Mouse (Mus musculus) limb, embryonic 12.5 days (tissue): ENCODE results near the gene Znrf4. TPM values are rescaled to one million over a fixed set of nuclear protein-coding genes. Genes with fewer than 3 reads are reported as not detected.

Experiments used
- ATAC-seq: fragments of 200-750 bp; cut with Nextera tagmentation; 2 replicates; pipeline ENCODE4 v1.8.0; 2017; ENCODE audit warnings: low read depth, moderate TSS enrichment; ENCODE audit not compliant: insufficient number of reproducible peaks, insufficient read depth, low FRiP score, low TSS enrichment
- H3K27ac ChIP-seq: fragments of 300-500 bp; sonication (generic); 2 replicates; pipeline ENCODE4 v1.5.1; 2016; ENCODE audit warnings: mild to moderate bottlenecking, moderate library complexity
- H3K27me3 ChIP-seq: fragments of 300-500 bp; sonication (generic); 2 replicates; pipeline ENCODE4 v1.6.1; 2016; ENCODE audit warnings: mild to moderate bottlenecking, moderate library complexity
- H3K36me3 ChIP-seq: fragments of 300-500 bp; sonication (generic); 2 replicates; pipeline ENCODE4 v1.6.1; 2016; ENCODE audit warnings: mild to moderate bottlenecking, moderate library complexity
- H3K4me1 ChIP-seq: fragments of 300-500 bp; sonication (generic); replicated peaks from 2 replicates; pipeline ENCODE4 v1.6.1; 2016
- H3K4me2 ChIP-seq: fragments of 300-500 bp; sonication (generic); 2 replicates; pipeline ENCODE4 v1.6.1; 2016; ENCODE audit warnings: mild to moderate bottlenecking, moderate library complexity
- H3K4me3 ChIP-seq: fragments of 300-500 bp; sonication (generic); replicated peaks from 2 replicates; pipeline ENCODE4 v1.5.1; 2016; ENCODE audit warnings: mild to moderate bottlenecking
- H3K9ac ChIP-seq: fragments of 300-500 bp; sonication (generic); replicated peaks from 2 replicates; pipeline ENCODE4 v1.6.1; 2016; ENCODE audit warnings: mild to moderate bottlenecking, moderate library complexity
- H3K9me3 ChIP-seq: fragments of 300-500 bp; sonication (generic); 2 replicates; pipeline ENCODE4 v1.6.1; 2016; ENCODE audit warnings: mild to moderate bottlenecking, moderate library complexity
- WGBS: fragments of 180-500 bp; shearing (Covaris S2); methylation state at CpG from one replicate; pipeline ENCODE4 v1.1.7; 2016; 5-methylcytosine and 5-hydroxymethylcytosine counted together
- polyA plus RNA-seq: library from polyadenylated mRNA; unstranded; fragments of >200 nt; fragmentation: Nextera tagmentation; extraction: Ambion mirVana; gene quantifications from 2 replicates; pipeline ENCODE4 v1.2.1, GENCODE M21; 2016

Znrf4 gene
- polyA plus RNA-seq, 1 experiment from 2014 or later: not detected

- no peaks in the 10 kb centered on the region for H3K4me1 ChIP-seq
- no peak overlapping the region for H3K4me2 ChIP-seq
- no peaks in the 10 kb centered on the region for H3K9me3 ChIP-seq
- H3K36me3 ChIP-seq: no peaks in the 10 kb centered on the region
- 82% methylated on average over 4 of the region's 4 CpGs for WGBS
- H3K9ac ChIP-seq: no peak overlapping the region
- H3K27ac ChIP-seq: no peak overlapping the region
- no peak overlapping the region for H3K4me3 ChIP-seq
- no peaks in the 10 kb centered on the region; the same call in 1 of the 2 replicates for H3K27me3 ChIP-seq
- no peak for ATAC-seq
Measured at GRCm38 (mm10) chr17:56524943-56525342, 12.7 kb upstream of the Znrf4 start.

GRCm38 (mm10) chr17:56522744-56523143 lies 10.5 kb upstream of the Znrf4 start:
- Histone ChIP-seq H3K4me2 (no peak overlapping the region), H3K9me3 (no peaks in the 10 kb centered on the region), H3K36me3 (no peaks in the 10 kb centered on the region), H3K9ac (no peak overlapping the region), H3K4me1 (no peaks in the 10 kb centered on the region), H3K27ac (no peak overlapping the region), H3K27me3 (no peaks in the 10 kb centered on the region; the same call in 1 of the 2 replicates), H3K4me3 (no peak overlapping the region)
- WGBS: 64% methylated on average over 1 of the region's 1 CpGs
- no peak for ATAC-seq

DNA sequence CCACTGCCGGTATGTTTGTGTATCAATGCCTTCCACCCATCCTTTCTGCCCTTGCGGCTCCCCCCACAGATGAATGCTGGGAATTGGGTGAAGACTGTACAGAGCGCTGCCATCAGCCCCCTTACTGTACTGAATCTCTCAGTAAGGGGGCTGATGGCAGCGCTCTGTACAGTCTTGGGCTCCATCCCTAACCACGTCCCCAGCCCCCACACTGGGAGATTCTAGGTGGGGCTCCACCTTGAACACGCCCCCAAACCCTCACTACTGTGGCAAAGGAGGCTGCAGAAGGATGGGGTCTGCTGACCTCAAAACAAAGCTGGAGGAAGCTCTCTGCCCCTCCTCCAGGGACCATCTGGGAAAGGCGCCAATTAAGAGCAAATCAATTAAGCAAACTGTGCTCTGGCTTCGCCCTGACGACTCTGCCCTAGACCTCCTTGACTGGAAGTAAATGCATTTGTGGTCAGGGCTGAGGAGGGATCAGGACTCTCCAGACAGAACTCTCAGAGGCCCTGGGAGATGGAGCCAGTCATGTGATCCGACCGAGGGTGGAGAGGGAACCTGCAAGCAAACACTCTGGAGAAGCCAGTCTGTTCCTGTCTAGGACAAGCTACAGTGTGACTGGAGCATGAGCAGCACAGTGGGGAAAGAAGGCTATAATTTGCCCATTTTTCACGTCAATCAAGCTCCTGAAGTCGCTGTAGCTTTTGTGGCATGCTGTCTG lies 3.6 kb upstream of the Znrf4 start:
- Histone ChIP-seq H3K4me1 (peaks cover 18% of the 10 kb centered on the region), H3K27ac (no peak overlapping the region), H3K4me2 (peak overlapping the region; percentile 33), H3K9me3 (peaks cover 14% of the 10 kb centered on the region; the same call in 1 of the 2 replicates), H3K36me3 (no peaks in the 10 kb centered on the region), H3K27me3 (peaks cover 52% of the 10 kb centered on the region), H3K9ac (no peak overlapping the region), H3K4me3 (no peak overlapping the region)
- 13% methylated on average over 13 of the region's 13 CpGs for WGBS
- 0 out of 2 replicates have a peak, but pooled peaks have one; percentile 27 for ATAC-seq

- Histone ChIP-seq H3K4me1 (peaks cover 23% of the 10 kb centered on the region), H3K27me3 (peaks cover 62% of the 10 kb centered on the region), H3K36me3 (no peaks in the 10 kb centered on the region), H3K27ac (no peak overlapping the region), H3K9me3 (peaks cover 14% of the 10 kb centered on the region; the same call in 1 of the 2 replicates), H3K9ac (no peak overlapping the region), H3K4me2 (no peak overlapping the region), H3K4me3 (no peak overlapping the region)
- no peak for ATAC-seq
- WGBS: 48% methylated on average over 12 of the region's 12 CpGs
Measured at GRCm38 (mm10) chr17:56514916-56515315, 2.7 kb upstream of the Znrf4 start.

DNA sequence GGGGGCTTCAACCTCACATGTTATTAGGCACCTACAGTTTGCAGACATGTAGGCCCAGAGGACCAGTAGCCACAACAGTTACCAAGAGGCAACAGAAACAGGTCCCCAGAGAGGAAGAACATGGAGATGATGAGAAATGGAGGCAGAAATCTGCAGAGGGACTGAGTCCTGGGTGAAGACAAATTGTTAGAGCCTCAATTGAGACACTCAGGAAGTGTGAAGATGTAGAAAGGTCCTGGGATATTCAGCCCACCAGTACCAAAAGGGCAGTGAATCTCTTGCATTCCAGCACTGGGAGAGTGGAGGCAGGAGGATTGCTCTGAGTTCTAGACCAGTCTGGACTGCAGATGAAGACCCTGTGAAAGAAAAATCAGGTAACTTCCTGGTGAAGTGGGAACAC lies 2.1 kb upstream of the Znrf4 start:
- no peaks in the 10 kb centered on the region for H3K36me3 ChIP-seq
- no peak overlapping the region for H3K4me3 ChIP-seq
- H3K27me3 ChIP-seq: peaks cover 68% of the 10 kb centered on the region
- H3K9me3 ChIP-seq: peaks cover 14% of the 10 kb centered on the region; the same call in 1 of the 2 replicates
- H3K4me1 ChIP-seq: peaks cover 25% of the 10 kb centered on the region
- no peak overlapping the region for H3K9ac ChIP-seq
- no peak overlapping the region for H3K4me2 ChIP-seq
- no peak overlapping the region for H3K27ac ChIP-seq
- ATAC-seq: no peak

- peaks cover 36% of the 10 kb centered on the region for H3K4me1 ChIP-seq
- H3K9ac ChIP-seq: no peak overlapping the region
Measured at GRCm38 (mm10) chr17:56511707-56512090, 532 bp downstream of the Znrf4 start.

DNA sequence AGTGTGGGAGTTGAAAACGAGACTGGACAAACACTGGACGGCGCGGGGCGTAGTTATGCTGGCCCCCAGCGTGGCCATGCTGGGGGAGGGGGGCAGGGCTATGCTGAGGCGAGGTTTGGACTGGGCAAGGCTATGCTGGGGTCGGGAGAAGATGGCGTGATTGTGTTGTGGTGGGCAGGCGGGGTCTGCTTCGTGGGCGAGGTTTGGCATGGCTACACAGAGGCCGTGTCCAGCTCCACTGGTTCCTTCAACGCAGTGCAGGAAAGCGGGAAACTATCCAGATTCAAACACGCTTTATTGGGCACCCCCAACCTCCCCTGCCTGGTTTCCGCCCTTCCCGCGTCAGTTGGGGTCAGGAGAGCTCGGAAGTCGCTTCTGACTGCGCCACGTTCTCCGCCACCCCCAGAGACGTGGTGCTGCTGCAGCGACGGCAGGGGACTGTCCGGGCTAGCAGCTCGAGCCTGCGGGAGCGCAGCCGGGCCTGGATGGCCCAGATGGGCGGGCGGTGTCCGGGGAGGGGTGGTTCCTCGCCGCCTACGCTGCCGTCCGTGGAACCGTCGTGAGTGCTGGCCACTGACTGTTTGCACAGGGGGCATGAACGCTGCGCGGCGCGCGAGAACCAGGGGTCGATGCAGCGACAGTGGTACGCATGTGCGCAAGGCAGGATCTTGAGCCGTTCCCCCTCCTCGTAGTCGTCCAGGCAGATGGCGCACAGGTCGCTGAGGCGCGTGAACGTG lies 1.1 kb downstream of the Znrf4 start:
- no peak for ATAC-seq
- no peak overlapping the region for H3K27ac ChIP-seq
- peaks cover 78% of the 10 kb centered on the region for H3K27me3 ChIP-seq

More at GRCm38 (mm10) chr17:56511707-56512090, 532 bp downstream of the Znrf4 start:
- peak overlapping the region; percentile 30 for H3K4me3 ChIP-seq
- ATAC-seq: no peak
- peaks cover 80% of the 10 kb centered on the region for H3K27me3 ChIP-seq
- H3K27ac ChIP-seq: no peak overlapping the region
- H3K9me3 ChIP-seq: peaks cover 14% of the 10 kb centered on the region; the same call in 1 of the 2 replicates
- 26% methylated on average over 29 of the region's 29 CpGs for WGBS
- H3K4me2 ChIP-seq: peak overlapping the region; percentile 47
- H3K36me3 ChIP-seq: no peaks in the 10 kb centered on the region

DNA sequence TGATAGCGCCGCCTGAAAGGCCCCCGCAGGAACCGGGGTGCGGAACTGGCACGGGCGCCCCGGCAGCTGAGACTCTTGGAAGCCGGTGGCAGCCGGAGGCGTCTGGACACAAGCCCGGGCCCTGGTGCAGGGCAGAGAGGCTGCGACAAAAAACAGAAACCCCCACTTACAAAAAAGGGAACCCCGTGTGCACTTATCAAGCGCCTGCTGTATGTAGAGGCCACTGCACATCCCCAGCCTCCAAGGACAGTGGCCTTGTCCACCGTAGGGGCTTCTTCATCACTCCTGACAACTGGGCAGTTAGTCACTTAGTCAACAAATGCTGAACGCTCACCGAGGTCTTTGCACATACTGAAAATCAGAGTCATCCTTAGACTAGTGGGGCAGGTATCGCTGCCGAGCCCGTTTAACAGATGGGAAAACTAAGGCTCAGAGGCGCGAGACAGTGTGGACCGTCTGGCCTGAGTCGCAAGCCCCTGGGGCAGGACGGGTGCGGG lies 1.7 kb downstream of the Znrf4 start:
- H3K36me3 ChIP-seq: no peaks in the 10 kb centered on the region
- H3K27me3 ChIP-seq: peaks cover 72% of the 10 kb centered on the region
- 29% methylated on average over 27 of the region's 27 CpGs for WGBS
- 0 out of 2 replicates have a peak overlapping the region, but pooled peaks have one; percentile 9 for H3K4me2 ChIP-seq
- H3K4me1 ChIP-seq: peaks cover 31% of the 10 kb centered on the region
- peak overlapping the region; percentile 30 for H3K4me3 ChIP-seq
- H3K27ac ChIP-seq: no peak overlapping the region
- H3K9me3 ChIP-seq: peaks cover 14% of the 10 kb centered on the region; the same call in 1 of the 2 replicates
- no peak for ATAC-seq
- H3K9ac ChIP-seq: no peak overlapping the region

More for the DNA sequence above, 1.1 kb downstream of the Znrf4 start:
- peaks cover 14% of the 10 kb centered on the region; the same call in 1 of the 2 replicates for H3K9me3 ChIP-seq
- peaks cover 36% of the 10 kb centered on the region for H3K4me1 ChIP-seq
- H3K4me3 ChIP-seq: peak overlapping the region; percentile 30
- no peaks in the 10 kb centered on the region for H3K36me3 ChIP-seq
- H3K4me2 ChIP-seq: peak overlapping the region; percentile 47
- WGBS: 8% methylated on average over 60 of the region's 60 CpGs
- peak overlapping the region; percentile 24; the same call in 1 of the 2 replicates for H3K9ac ChIP-seq

DNA sequence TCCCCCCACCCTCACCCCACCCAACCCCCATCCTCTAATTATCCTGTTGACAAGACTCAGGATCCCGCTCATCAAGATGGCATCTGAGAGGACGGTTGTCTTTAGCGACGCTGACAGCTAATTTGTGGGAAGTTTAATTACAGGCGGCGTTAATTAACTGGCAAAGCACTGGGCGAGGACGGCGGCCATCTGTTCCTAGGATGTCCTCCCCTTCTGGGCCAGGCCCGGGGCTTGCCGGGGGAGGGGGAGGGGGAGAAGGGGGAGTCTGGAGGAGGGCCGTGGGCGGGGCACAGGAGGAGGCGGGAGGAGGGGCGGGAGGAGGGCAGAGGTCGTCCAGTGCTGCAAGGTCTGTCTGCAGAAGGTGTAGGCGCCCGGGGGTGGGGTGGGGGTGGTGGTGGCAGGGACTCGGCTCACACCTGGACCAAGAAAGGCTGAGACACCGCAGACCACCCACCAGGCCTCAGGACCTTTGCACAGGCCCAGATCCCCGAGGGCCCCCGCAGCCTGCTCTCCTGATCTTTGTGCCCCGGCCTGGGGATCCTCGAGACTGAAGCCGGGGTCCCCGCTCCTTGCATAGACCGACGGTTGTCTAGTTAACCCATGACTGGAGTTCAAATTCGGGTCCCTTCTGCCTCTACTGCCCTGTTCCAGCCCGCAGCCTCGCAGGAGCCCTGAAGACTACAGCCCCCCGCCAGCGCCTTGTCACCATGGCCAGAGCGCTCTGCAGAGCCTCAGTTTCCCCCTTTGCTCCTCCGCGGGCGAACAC lies 2.3 kb downstream of the Znrf4 start:
- Histone ChIP-seq H3K4me2 (peak overlapping the region; percentile 9; the same call in 1 of the 2 replicates), H3K4me3 (no peak overlapping the region), H3K36me3 (no peaks in the 10 kb centered on the region), H3K27ac (no peak overlapping the region), H3K27me3 (peaks cover 66% of the 10 kb centered on the region), H3K9me3 (peaks cover 16% of the 10 kb centered on the region; the same call in 1 of the 2 replicates), H3K4me1 (peaks cover 27% of the 10 kb centered on the region), H3K9ac (no peak overlapping the region)
- no peak for ATAC-seq
- 5% methylated on average over 33 of the region's 37 CpGs for WGBS

DNA sequence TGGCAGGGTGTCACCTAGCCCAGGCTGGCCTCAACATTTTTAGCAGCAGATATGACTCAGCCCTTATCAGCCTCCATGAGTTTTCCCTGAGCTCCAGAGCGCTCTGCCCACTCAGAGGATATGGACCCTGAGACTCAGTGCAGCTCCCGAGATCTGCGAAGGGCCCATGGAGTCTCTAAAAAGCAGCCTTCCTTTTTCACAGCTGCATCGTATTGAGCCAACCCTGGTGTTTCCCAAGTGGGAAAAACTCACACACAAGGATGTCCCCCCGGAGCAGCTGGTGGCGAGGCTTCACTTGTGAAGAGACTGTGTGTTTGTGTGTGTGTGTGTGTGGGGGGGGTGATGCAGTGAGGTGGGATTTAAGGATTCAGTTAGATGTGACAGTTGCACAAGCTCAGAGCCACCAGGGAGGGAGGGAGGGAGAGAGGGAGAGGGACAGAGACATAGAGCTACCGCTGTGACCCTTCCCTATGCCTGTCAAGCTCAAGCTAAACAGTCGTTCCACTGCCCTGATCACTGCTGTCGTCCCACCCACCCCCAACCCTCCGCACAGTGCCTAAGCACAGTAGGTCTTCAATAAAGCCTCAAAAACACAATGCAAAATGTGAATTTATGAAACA lies 3.1 kb downstream of the Znrf4 start:
- Histone ChIP-seq H3K27ac (no peak overlapping the region), H3K9ac (no peak overlapping the region), H3K4me3 (no peak overlapping the region), H3K27me3 (peaks cover 58% of the 10 kb centered on the region), H3K9me3 (peaks cover 22% of the 10 kb centered on the region), H3K4me2 (0 out of 2 replicates have a peak overlapping the region, but pooled peaks have one; percentile 9), H3K36me3 (no peaks in the 10 kb centered on the region), H3K4me1 (peaks cover 27% of the 10 kb centered on the region)
- 39% methylated on average over 10 of the region's 10 CpGs for WGBS
- ATAC-seq: no peak
